Mouse (Mus musculus): Measurements from ENCODE around the gene Fpgt.

The Fpgt gene

GRCm38 (mm10) chr3:155093116-155093956 is at the start of gene Fpgt, which contains the start of gene Lrriq3:
Gene Fpgt, minus strand, starts transcription at chr3:155093403.
Gene Lrriq3, plus strand, starts transcription at chr3:155093434.
- peak; percentile 23 for DNase-seq (ENCODE audit: extremely low read depth, low read depth, low spot score)

- no peak for DNase-seq (ENCODE audit: extremely low read depth, low read depth, low spot score)
Observed at GRCm38 (mm10) chr3:155141047-155141446, 47.8 kb upstream of the Fpgt start.

- DNase-seq (ENCODE audit: extremely low read depth, low read depth, low spot score): no peak
Observed at GRCm38 (mm10) chr3:155137737-155138136, 44.5 kb upstream of the Fpgt start.

GRCm38 (mm10) chr3:155105957-155106356 is 12.8 kb upstream of the Fpgt start:
- no peak for DNase-seq (ENCODE audit: extremely low read depth, low read depth, low spot score)

GRCm38 (mm10) chr3:155099266-155099665 is 6.1 kb upstream of the Fpgt start:
- DNase-seq (ENCODE audit: extremely low read depth, low read depth, low spot score): no peak

- no peak for DNase-seq (ENCODE audit: extremely low read depth, low read depth, low spot score)
Observed at GRCm38 (mm10) chr3:155092081-155092480, 1.1 kb downstream of the Fpgt start.

GRCm38 (mm10) chr3:155077908-155078307 is 15.3 kb downstream of the Fpgt start:
- no peak for DNase-seq (ENCODE audit: extremely low read depth, low read depth, low spot score)

GRCm38 (mm10) chr3:155059449-155059822 is 33.8 kb downstream of the Fpgt start:
- no peak for DNase-seq (ENCODE audit: extremely low read depth, low read depth, low spot score)

- no peak for DNase-seq (ENCODE audit: extremely low read depth, low read depth, low spot score)
Observed at GRCm38 (mm10) chr3:155058800-155059448, 34.3 kb downstream of the Fpgt start.

GRCm38 (mm10) chr3:155057566-155057965 is 35.6 kb downstream of the Fpgt start:
- DNase-seq (ENCODE audit: extremely low read depth, low read depth, low spot score): no peak

GRCm38 (mm10) chr3:155056606-155057005 is 36.6 kb downstream of the Fpgt start:
- DNase-seq (ENCODE audit: extremely low read depth, low read depth, low spot score): no peak

- no peak for DNase-seq (ENCODE audit: extremely low read depth, low read depth, low spot score)
Observed at GRCm38 (mm10) chr3:155055231-155055916, 37.8 kb downstream of the Fpgt start, which contains the start of gene Tnni3k. Gene Tnni3k, minus strand, starts transcription at chr3:155055407.

GRCm38 (mm10) chr3:155053189-155053588 is 40.0 kb downstream of the Fpgt start:
- DNase-seq (ENCODE audit: extremely low read depth, low read depth, low spot score): no peak

- DNase-seq (ENCODE audit: extremely low read depth, low read depth, low spot score): no peak
Observed at GRCm38 (mm10) chr3:155052021-155052420, 41.2 kb downstream of the Fpgt start.

- DNase-seq (ENCODE audit: extremely low read depth, low read depth, low spot score): no peak
Observed at GRCm38 (mm10) chr3:155039012-155039836, 54.0 kb downstream of the Fpgt start.

Data from fat pad, adult 2 months (tissue).